Mouse (Mus musculus) gastrocnemius, adult 18-20 months (tissue): Measurements from ENCODE around the gene Tns3. TPM values are rescaled to one million over a fixed set of nuclear protein-coding genes. Genes with fewer than 3 reads are reported as not detected.

Experiments
- DNase-seq: peaks from one replicate; pipeline ENCODE4 v3.0.0; 2021; ENCODE audit warnings: low spot score
- total RNA-seq, 2 experiments: library from RNA; stranded (reverse); gene quantifications; 2 replicates each; pipeline ENCODE4 v1.2.3; 2021

Gene Tns3
- total RNA-seq, 2 experiments from 2014 or later: 6.6 to 7.9 TPM

GRCm38 (mm10) chr11:8443539-8444292, 220.6 kb downstream of the Tns3 start:
- no peak for DNase-seq

DNA sequence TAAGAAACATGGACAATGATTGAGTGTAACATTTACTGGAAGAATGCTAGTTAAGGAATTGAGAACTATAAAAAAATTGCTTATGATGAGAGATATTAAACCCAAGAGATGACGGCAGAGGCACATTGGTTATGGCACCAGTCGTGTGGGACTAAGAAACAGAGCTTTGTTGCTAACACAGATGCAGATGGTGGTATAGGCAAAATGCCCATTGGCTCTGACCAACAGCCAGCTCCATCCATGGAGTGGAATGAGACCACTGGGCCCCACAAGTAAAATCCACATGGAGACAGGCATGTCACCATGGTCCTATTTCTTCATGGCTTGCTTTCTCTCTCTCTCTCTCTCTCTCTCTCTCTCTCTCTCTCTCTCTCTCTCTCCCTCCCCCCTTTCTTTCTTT, 223.6 kb downstream of the Tns3 start:
- DNase-seq: no peak

DNA sequence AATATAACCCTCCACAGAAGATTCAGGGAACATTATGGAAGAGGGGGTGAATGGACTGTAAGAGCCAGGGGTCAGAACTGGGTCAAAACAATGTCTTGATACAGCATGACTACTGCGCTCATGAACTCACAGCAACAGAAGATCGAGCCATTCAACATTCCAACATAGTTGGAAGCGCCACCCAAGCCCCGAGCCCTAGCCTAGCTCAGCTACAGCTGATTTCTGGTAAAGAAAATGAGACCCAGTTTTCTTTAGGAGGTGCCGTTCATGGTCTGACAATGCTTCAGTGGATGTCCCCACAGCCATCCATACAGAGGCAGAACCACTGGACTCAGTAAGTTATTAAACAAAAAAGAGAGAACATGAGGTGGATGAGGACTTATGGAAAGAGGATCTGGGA, 224.1 kb downstream of the Tns3 start:
- DNase-seq: no peak

DNA sequence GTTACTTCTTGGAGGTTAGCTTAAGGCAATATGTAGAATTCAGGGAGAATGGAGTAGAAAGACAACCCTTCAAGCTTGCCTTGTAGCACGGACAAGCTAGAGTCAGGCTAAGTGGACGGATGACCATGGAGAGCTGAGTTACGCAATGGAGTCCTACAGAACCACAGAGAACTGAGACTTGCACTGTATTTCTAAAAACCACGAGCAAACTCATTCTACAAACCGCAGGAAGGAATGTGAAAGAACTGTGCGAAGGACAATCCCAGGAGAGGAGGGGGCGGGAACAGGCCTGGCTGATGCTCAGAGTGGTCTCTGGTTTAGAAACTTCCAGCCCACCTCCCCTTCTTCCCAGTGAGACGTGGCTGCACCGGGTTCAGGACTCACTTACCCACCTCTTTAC, 225.3 kb downstream of the Tns3 start:
- no peak for DNase-seq

DNA sequence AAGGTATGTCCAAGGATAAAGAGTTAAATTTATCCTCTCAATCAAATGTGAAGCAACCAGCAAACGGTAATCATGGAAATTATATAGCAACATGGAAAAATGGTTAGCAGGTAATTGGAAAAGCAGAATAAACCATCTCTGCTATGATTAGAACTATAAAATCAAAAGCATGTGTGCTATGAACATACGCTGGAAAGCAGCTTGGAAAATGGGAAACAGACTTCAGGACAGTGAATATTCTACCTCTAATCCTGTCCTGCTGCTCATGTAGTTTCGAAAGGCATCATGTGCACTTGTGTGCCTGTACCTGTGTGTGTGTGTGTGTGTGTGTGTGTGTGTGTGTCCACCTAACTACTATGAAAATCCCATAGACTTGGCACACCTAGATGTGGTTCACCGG, 226.1 kb downstream of the Tns3 start:
- no peak for DNase-seq

GRCm38 (mm10) chr11:8435101-8435500, 229.2 kb downstream of the Tns3 start:
- no peak for DNase-seq

DNA sequence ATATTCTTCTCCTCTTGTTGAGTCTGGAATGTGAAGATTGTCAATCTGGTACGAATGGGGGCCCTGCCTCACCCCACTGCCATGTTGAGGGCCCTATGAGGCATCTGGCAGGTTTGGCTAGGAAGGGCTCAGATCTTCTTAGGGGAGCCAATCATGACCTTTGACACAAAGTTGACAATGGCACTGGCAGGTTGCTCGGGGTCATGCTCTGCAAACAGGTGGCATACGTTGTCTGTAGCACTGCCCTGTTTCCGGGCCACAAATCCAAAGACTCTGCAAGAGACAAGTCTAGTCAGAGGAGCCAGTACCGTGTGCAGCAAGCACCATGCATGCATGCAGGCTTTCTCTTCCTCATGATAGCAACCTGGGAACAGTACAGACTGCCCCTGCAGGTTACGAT, 230.0 kb downstream of the Tns3 start:
- no peak for DNase-seq

DNA sequence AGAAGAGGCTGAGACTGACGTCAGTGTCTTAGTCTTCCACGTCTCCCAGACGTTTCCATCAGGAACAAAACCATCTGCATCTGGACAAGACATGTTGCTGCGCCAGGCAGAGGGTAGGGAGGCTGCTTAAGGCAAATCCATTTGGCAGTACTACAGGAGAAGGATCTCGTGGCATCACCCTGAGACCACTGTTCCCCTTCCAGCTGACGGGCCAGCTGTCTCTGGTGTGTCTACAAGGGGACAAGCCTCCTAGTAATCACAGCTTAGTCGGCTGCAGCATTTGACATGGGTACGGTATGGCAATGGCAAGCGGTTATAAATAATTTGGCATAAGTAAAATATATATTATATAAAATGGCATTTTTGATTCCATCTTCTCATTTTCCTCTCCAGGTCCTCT, 230.9 kb downstream of the Tns3 start:
- no peak for DNase-seq

- no peak for DNase-seq
These were observed 231.4 kb downstream of the Tns3 start for GRCm38 (mm10) chr11:8432941-8433340.

- DNase-seq: peak; percentile 25
These were observed 236.7 kb downstream of the Tns3 start for GRCm38 (mm10) chr11:8427660-8428059.

- no peak for DNase-seq
These were observed 239.1 kb downstream of the Tns3 start for GRCm38 (mm10) chr11:8425226-8425570.

- peak; percentile 82 for DNase-seq
These were observed 239.8 kb downstream of the Tns3 start for GRCm38 (mm10) chr11:8424342-8425225.

DNA sequence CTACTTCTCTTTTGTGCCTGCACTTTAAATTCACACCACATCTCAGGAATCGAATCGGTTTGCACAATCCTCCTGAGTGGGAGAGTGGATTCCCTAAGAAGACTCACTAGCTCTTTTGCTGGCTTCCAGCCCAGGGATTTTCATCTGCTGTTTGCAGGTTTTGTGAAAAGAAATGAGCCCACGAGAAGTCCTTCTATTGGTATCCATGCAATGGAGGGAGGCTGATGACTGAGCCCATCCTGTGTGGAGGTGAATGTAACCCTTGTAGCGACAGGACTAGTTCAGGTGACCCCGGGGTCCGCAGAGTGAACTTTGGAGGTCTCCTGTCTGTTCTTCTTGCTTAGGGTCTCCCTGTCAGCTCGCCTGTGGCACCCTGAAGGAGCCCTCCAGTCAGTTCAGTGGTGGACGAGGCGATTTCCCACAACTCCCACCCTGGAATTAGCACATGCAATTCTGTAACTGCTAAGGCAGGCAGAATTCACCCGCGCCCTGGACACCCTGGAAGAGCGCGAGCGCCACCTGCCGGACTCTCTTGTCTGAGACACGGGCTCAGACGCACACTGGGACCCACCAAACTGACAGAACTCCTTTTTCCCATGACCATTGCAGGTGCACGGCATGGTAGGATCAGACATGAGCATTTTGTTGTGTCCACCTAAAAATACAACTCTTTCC, 259.0 kb downstream of the Tns3 start:
- DNase-seq: peak; percentile 59

- no peak for DNase-seq
These were observed 263.0 kb downstream of the Tns3 start for GRCm38 (mm10) chr11:8401328-8401727.

- DNase-seq: no peak
These were observed 268.0 kb downstream of the Tns3 start for GRCm38 (mm10) chr11:8396329-8396728.

DNA sequence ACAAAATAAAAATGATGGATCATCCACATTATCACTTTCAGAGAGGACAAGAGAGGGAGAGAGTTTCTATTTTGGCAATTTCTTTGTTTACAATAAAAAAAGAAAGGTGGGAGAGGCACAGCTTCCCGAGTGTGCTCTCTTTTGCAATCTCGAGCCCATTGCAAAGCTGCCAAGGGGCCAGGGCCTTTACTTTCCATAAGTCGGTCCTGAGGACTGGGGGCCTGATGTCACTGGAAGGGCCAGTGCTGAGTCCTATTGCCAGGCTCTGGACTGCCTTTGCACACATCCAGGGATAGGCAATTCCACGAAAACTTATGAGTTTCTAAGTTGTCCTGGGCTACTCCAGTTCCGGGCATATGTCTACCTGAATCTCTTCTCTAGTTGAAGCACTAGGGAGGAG, 272.8 kb downstream of the Tns3 start:
- no peak for DNase-seq

DNA sequence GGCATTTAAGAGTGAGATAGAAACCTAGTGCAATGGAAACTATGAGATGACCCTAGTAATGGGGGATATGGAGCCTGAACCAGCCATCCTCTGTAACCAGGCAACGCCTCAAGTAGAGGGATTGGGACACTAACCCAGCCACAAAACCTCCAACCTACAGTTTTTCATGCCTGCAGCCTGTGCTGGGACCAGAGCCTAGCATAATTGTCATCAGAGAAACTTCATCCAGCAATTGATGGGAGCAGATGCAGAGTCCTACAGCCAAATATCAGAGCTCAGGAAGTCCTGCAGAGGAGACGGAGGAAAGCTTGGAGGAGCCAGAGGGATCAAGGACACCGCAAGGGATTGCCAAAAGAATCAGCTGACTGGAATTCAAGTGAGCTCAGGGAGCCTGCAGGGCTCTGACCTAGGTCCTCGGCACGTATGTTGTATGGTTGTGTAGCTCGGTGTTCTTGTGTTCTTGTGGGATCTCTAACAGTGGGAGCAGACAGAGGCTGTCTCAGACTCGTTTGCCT, 278.4 kb downstream of the Tns3 start:
- peak; percentile 30 for DNase-seq
